8 mouse cellular contexts compared by ENCODE assay signal in genomic region chr7:28693321-28693966, GRCm38 (mm10). TPM values are rescaled to one million over a fixed set of nuclear protein-coding genes. Genes with fewer than 3 reads are reported as not detected.
DNase-seq lines count a peak whose midpoint lies in the region; ATAC-seq and TF ChIP-seq lines count a peak whose summit lies in the region.

No protein-coding gene starts in this region.

- peak overlapping the region; percentile 79 for H3K4me2 ChIP-seq in intestine, postnatal 0 days (replicated peaks; ENCODE audit: low read depth)

- peaks cover 11% of the 10 kb centered on the region for H3K27me3 ChIP-seq in intestine, postnatal 0 days (replicated peaks; ENCODE audit: control insufficient read depth, insufficient read depth, low read length)
- H3K27me3 ChIP-seq in midbrain, embryonic 10.5 days (ENCODE audit: low read depth, poor library complexity, severe bottlenecking) = peaks cover 37% of the 10 kb centered on the region

- WGBS in intestine, postnatal 0 days = under 1% methylated on average over 36 of the region's 38 CpGs
- under 1% methylated on average over 36 of the region's 38 CpGs for WGBS in midbrain, embryonic 10.5 days

- peak; percentile 80 for DNase-seq in adrenal gland, postnatal 14 days
- DNase-seq in embryo, embryonic 10.5 days (ENCODE audit: low spot score) = peak; percentile 91
- DNase-seq in gastrocnemius, postnatal 25 days = peak; percentile 57
- peak; percentile 75 to 86 for DNase-seq in left cerebral cortex, postnatal 36 days (ENCODE audit: low spot score in 2 of 2)
- DNase-seq in midbrain, embryonic 10.5 days (ENCODE audit: low spot score) = peak; percentile 73
- DNase-seq in right cerebral cortex, postnatal 36 days (ENCODE audit: low spot score in 2 of 2) = peak; percentile 76 to 87
- peak; percentile 84 for DNase-seq in yolk sac, embryonic 10.5 days (ENCODE audit: low spot score)

- ATAC-seq in intestine, postnatal 0 days = peak; percentile 81

- no peaks in the 10 kb centered on the region for H3K9me3 ChIP-seq in intestine, postnatal 0 days (ENCODE audit: control insufficient read depth)
- H3K9me3 ChIP-seq in midbrain, embryonic 10.5 days (replicated peaks) = no peaks in the 10 kb centered on the region

- peak overlapping the region; percentile 41 for H3K4me3 ChIP-seq in intestine, postnatal 0 days (ENCODE audit: low read depth, low read length)
- H3K4me3 ChIP-seq in midbrain, embryonic 10.5 days = peak overlapping the region; percentile 60

- H3K27ac ChIP-seq in intestine, postnatal 0 days (ENCODE audit: low read depth, low read length) = no peak overlapping the region
- peak overlapping the region; percentile 72 for H3K27ac ChIP-seq in midbrain, embryonic 10.5 days (replicated peaks)

- H3K36me3 ChIP-seq in intestine, postnatal 0 days (ENCODE audit: control insufficient read depth, insufficient read depth) = no peaks in the 10 kb centered on the region
- H3K36me3 ChIP-seq in midbrain, embryonic 10.5 days = no peaks in the 10 kb centered on the region

- 0 out of 2 replicates have a peak, but pooled peaks have one; percentile 6 for TF ChIP-seq CTCF in intestine, postnatal 0 days (IDR thresholded peaks at IDR 0.05; ENCODE audit: low read depth)

- intact Hi-C loops in left cerebral cortex, postnatal 36 days (cut with DNase I) = no loop called here

- H3K4me1 ChIP-seq in intestine, postnatal 0 days (replicated peaks; ENCODE audit: control insufficient read depth, insufficient read depth, low read length) = no peaks in the 10 kb centered on the region; the same call in 1 of the 2 replicates
- H3K4me1 ChIP-seq in midbrain, embryonic 10.5 days = peaks cover 24% of the 10 kb centered on the region

- 0 out of 2 replicates have a peak overlapping the region, but pooled peaks have one; percentile 13 for H3K9ac ChIP-seq in intestine, postnatal 0 days (ENCODE audit: low read depth, low read length)

RNA-seq across cellular contexts. Expression of gene Fbxo27, which starts 0.8 kb away (rescaled TPM):
- total RNA-seq in adrenal gland, postnatal 14 days (2021) = 0.63 and 2.6 TPM in 2 replicates
- 1 to 10 TPM in 1 of 2 experiments, under 1 TPM in 1; 0.74 to 1.3 TPM for total RNA-seq in gastrocnemius, postnatal 25 days (2021)
- 0.37 and 0.90 TPM in 2 replicates for polyA plus RNA-seq in intestine, postnatal 0 days (2015; fragmentation: Nextera tagmentation; extraction: Ambion mirVana)
- total RNA-seq in left cerebral cortex, postnatal 36 days (2021) = 10 to 100 TPM; 23.3 to 25.0 TPM
- polyA plus RNA-seq in midbrain, embryonic 10.5 days (2016; fragmentation: Nextera tagmentation; extraction: Ambion mirVana) = 4.9 and 5.8 TPM in 2 replicates

RNA-seq across cellular contexts. Expression of gene Fbxo17, which starts 23.2 kb away (rescaled TPM):
- total RNA-seq in adrenal gland, postnatal 14 days (2021) = 2.3 and 4.4 TPM in 2 replicates
- total RNA-seq in gastrocnemius, postnatal 25 days (2021) = 1 to 10 TPM; 5.7 to 6.0 TPM
- 1.6 and 1.8 TPM in 2 replicates for polyA plus RNA-seq in intestine, postnatal 0 days (2015; fragmentation: Nextera tagmentation; extraction: Ambion mirVana)
- 1 to 10 TPM; 2.0 TPM for total RNA-seq in left cerebral cortex, postnatal 36 days (2021)
- polyA plus RNA-seq in midbrain, embryonic 10.5 days (2016; fragmentation: Nextera tagmentation; extraction: Ambion mirVana) = 9.0 and 9.5 TPM in 2 replicates

RNA-seq across cellular contexts. Expression of gene Mrps12, which starts 48.2 kb away (rescaled TPM):
- 82.1 and 82.9 TPM in 2 replicates for total RNA-seq in adrenal gland, postnatal 14 days (2021)
- total RNA-seq in gastrocnemius, postnatal 25 days (2021) = 10 to 100 TPM; 35.2 to 46.5 TPM
- 98.7 and 101 TPM in 2 replicates for polyA plus RNA-seq in intestine, postnatal 0 days (2015; fragmentation: Nextera tagmentation; extraction: Ambion mirVana)
- total RNA-seq in left cerebral cortex, postnatal 36 days (2021) = 10 to 100 TPM; 66.5 to 70.2 TPM
- 139 and 147 TPM in 2 replicates for polyA plus RNA-seq in midbrain, embryonic 10.5 days (2016; fragmentation: Nextera tagmentation; extraction: Ambion mirVana)

RNA-seq across cellular contexts. Expression of gene Sars2, which starts 48.3 kb away (rescaled TPM):
- 17.6 and 18.9 TPM in 2 replicates for total RNA-seq in adrenal gland, postnatal 14 days (2021)
- total RNA-seq in gastrocnemius, postnatal 25 days (2021) = 10 to 100 TPM; 13.5 to 15.6 TPM
- polyA plus RNA-seq in intestine, postnatal 0 days (2015; fragmentation: Nextera tagmentation; extraction: Ambion mirVana) = 8.6 and 9.9 TPM in 2 replicates
- 10 to 100 TPM; 14.9 to 15.1 TPM for total RNA-seq in left cerebral cortex, postnatal 36 days (2021)
- polyA plus RNA-seq in midbrain, embryonic 10.5 days (2016; fragmentation: Nextera tagmentation; extraction: Ambion mirVana) = 39.9 and 41.8 TPM in 2 replicates
